Mouse (Mus musculus) T-helper 17 cell (primary cell): Measurements from ENCODE around the gene Npr2.
"Not testable (repeated sequence)": the region's sequence is repeated elsewhere in the genome, so short reads cannot be mapped to it uniquely, and the experiment has no call there.

Experiments used
- in situ Hi-C, 2 experiments: fragments of 300-600 bp; cut with MboI, MseI; formaldehyde crosslinking; loops; 1 replicate in 1 of 2; 2 replicates in 1 of 2; pipeline ENCODE4 v1.15.1; 2025; ENCODE audit warnings: high pct_unique_total_duplicates in 2 of 2

Gene Npr2

DNA sequence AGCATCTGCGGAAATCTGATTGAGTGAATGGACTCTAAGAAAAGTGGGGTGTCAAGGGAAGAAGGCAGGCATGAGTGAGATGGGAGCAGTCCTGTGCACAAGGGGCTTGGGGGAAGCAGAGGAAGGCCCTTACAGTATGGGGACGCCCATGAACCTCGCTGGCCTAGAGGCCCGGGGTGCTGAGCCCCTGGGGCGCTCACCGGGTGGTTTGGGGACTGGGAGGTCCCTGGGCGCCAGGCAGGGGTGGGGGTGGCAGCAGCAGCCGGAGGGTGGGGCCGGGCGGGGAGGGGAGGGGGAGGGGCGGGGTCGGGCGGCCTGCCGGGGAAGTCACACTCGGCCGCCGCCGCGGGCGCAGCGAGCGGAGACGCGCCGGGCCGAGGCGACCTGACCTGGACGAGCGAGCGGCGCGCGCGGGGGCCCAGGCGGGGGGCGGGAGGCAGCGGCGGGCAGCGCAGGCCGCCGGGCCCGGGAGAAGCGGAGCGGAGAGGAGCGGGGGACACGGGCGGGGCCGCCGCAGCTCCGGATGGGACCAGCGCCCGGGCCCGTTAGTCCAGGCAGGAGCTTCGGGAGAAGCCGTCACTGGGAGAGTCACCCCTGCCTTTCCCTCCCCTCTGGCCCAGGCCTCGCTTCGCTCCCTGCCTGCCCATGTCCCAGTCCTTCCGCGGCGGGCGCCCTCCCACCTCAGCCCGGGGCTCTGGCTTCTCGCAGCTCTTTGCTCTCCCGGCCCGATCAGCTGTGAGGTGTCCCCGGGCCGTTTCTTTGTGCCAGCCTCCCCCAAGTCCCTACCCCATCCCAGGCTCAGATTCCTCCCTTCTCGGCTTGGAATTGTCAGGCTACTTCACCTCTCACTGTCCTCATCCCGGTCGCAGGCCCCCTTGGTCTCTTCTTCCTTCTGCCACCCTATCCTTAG lies at the start of gene Npr2:
Gene Npr2, plus strand, starts transcription at position 890 of the 910 bp plus-strand sequence.
- in situ Hi-C loops, result loop anchor here (5.0 kb wide), 1 partner anchor 76 kb away; no protein-coding TSS in a partner anchor

DNA sequence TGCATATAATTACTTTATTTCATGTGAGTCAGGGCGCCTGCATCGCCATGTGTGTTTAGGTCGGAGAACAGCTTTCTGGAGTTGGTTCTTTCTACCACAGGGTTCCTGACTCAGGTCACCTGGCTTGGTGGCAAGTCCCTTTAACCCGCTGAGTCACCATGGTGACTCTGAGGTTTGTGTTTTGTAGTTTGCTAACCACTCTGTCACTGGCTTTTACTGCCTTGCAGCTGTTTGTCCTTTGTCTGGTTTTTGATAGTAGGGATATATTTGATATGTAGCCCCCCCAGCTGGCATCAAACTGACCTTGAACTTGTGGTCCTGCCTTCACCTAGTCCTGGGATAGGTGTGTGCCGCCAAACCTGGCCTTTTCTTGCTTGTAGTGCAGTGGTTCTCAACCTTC lies 49.5 kb upstream of the Npr2 start:
- in situ Hi-C loops, result no loop called here

DNA sequence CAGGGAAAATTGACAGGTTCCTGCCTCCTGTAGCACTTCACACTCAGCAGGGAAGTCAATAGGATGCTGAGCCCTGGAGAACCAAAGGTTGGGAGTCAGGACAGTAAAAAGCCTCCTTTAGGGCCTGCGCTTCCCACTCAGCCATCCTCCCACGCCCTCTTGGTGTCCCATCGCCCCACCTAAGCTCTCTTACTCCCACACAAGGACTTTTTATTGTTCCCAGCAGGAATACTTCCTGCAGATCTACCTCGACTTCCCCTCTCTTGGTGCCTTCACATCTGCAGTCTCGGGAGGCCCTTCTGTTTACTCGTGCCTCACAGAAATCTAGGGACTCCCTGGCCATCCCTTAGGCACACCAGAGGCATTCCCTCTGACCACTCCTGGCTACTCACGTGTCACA lies 48.3 kb upstream of the Npr2 start:
- in situ Hi-C loops, result no loop called here

DNA sequence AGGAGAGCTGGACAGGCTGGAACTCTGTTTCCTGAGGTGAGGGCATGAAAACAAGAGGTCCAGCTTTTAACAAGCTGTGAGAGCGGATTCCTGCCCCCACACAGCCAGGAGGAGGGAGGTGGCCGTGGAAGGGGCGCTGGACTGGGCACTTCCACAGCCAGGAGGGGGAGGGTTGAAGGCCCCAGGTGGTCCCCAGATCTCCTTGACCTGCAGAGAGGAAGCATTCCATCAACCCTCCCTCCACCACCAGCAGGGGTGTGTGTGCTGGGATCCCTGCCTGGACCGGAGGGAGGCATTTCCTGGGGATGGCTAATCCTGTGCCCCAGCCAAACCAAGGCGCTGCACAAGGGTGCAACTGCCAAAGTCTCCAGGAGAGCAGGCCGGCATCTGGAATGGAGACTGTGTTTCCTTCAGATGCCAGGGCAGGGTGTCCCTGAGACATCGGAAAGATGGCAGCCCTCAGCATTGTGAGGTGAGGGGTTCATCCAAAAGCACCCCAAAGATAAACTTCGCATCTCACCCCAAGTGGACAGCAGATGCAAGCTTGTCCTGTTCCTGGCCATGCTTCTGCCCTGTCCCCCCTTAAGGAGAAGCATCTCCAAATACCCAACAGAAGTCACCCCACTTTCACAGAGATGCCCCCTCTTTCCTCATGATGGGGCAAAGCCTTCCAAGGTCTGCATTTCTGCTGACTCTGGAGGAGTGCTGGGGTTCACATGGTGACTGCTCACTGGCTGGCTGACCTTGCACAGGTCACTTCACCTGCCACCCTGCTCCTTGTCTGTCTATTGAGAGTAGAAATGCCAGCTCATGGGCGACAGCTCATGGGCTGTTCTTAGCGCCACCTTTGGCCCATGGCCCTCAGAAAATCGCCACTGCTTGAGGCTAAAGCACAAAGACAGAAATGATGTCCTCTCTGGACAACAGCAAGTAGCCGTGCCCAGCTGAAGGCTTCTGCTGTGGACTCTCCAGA lies 47.0 kb upstream of the Npr2 start, which contains the start of gene Msmp:
Gene Msmp, minus strand, starts transcription at position 51 of the 973 bp plus-strand sequence.
- in situ Hi-C loops, result no loop called here

DNA sequence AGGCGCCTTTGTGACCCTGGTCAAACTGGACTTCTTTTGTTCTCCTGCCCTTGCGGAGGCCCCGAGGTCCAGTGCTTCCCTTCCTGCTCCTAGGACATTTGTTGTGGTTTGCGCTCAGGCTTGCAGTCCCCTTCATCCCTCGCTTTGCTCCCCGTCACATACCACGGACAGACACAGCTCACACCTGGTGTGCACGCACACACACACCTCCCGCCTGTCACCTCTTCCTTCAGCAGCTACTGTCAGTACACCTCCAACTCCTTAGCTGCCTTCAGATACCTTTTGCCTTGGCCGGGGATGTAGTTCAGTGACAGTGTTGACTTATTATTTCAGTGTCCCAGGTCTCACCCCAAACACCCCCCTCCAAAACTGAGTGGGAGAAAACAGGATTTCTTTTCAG lies 46.1 kb upstream of the Npr2 start:
- in situ Hi-C loops, result no loop called here

DNA sequence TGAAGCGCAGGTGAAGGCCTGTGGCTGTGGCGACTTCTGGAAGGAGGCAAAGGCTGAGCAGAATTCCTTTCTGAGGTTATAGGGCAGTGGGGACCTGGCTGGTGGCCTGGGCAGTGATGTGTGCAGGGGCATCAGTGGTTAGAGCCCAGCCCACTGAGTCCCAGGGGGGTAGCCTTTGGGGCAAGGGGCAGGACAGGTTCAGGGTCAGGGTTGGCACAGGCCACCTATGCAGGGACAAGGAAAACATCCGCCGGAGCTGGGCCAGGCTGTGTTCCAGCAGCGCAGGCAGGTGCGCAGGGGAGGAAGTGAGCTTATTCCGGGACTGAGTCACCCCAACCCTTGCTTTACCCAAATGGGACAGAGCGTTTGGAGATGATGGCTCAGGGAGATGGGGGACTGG lies 45.3 kb upstream of the Npr2 start:
- in situ Hi-C loops, result no loop called here

DNA sequence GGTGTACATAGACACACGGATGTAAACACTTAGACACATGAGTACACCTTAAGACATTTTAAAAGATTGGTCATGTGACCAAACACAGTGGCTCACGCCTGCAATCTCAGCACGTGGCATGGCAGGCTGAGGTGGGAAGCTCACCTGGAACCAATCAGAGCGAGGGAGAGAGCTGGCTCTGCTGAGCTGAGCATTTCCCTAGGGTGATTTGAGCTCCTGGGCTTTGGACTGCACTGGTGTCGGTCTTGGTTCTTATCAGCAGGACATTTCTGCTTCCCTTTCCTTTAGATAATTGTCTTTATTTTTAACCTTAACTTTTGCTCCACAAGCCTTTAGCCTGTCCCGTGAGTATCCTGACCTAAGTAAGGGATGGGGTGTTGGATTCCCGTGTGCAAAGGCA lies 44.1 kb upstream of the Npr2 start:
- in situ Hi-C loops, result no loop called here

DNA sequence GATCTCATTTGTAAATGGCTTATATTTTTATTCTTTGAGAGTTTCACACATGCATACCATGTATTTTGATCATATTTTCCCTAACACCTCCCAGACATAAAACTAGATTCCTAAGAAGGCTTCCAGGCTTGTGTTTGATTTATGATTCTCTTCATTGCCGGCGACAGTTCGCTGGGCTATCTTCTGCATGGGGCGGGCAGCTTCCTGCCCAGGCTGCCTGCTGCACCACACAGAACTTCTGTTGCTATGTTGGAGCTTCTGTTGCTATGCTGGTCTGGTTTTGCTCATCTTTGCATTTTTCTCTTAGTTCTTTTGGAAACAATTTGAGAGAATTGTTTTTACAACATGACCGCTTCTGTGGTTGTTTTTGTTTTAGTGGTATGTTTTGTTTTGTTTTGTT lies 40.2 kb upstream of the Npr2 start:
- in situ Hi-C loops, result no loop called here

DNA sequence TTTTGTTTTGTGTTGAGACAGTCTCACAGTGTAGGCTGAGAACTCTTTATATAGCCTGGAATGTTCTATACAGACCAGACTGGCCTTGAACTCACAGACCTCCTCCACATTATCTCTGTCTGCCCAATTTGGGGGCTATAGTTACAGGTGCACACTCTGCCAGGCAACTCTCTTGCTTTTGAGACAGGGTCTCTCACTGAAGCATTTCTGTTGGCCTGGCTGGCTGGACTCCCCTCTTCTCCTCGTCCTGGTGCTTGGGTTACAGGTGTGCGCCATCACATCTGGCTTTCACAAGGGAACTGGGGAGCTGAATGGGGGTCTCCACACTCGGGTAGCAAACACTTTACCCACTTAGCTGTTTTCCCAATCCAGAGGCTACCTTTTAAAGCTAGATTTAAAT lies 39.8 kb upstream of the Npr2 start:
- in situ Hi-C loops, result no loop called here

DNA sequence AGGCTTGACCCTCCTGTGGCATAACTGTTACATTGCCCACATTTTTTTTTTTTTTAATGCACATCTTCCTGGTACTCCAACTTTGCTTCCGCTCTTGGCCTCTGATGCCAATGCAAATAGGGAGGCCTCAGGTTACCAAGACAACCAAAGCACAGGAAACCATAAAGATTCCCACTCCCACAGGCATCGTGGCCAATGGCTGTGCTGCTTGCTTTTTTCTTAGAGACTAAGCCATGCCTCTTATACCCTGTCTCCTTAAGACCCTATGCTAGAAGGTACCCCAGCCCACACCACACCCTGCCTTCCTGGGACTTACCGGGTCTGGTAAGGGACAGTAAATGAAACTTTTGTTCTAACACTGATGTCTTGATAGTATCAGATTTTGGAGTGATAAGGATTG lies 38.3 kb upstream of the Npr2 start:
- in situ Hi-C loops, result no loop called here

DNA sequence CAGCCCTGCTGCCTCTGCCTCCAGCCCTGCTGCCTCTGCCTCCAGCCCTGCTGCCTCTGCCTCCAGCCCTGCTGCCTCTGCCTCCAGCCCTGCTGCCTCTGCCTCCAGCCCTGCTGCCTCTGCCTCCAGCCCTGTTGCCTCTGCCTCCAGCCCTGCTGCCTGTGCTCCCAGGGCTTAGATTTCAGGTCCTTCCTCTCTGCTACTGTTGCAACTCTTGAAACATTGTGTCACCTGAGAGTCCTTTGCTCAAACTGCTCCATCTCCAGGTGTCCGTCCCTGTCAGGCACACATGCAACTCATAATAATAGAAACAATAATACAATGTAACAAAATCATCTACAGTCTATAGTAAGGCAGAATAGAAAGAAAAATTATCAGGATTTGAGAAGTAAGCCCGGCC lies 35.1 kb upstream of the Npr2 start:
- in situ Hi-C loops, result not testable (repeated sequence)

DNA sequence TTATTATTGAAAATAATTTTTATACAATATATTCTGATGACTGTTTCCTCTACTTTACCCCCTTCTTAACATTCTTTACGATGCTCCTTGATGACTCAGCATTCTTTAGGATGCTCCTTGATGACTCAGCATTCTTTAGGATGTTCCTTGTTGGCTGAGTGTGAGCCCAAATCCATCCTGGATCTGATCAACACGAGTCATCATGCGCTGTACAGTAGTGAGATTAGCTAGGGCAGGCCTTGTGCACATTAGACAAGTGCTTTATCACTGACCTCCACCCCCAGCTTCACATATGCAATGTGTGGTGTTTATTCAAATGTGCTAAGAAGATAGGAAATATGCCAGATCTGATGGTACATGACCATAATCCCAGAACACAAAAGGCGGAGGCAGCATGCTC lies 33.5 kb upstream of the Npr2 start:
- in situ Hi-C loops, result no loop called here

DNA sequence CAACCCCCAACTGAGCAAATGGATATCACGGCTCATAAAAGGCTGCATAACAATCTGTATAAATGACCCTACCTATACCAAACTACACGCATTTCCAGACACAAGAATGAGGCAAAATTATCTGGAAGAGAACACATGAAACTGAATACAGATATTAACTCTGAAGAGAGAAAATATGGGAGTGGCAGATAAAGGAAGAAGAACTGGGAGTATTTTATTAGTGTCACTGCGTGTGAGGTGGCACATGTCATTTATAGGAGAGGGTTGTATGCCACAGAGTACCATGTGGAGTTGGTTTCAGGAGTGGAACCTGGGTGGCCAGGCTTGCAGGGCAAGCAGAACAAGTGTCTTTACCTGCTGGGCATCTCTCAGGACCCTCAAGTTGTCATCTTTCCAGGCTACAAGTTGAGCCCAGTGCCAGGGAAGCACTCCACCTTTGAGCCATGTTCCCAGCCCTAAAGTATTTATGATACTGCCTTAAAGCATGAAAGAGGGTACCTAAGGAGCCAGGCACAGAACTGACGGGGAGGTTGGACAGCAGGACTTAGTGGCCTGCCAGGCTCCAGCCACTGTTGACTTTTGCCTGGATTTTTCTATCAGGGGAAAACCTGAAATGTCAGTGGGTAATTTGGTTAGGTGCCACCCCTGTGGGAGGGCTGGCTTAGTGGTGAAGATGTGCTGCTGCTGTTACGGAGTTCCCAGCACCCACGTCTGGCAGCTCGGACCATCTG lies 32.9 kb upstream of the Npr2 start:
- in situ Hi-C loops, result no loop called here

DNA sequence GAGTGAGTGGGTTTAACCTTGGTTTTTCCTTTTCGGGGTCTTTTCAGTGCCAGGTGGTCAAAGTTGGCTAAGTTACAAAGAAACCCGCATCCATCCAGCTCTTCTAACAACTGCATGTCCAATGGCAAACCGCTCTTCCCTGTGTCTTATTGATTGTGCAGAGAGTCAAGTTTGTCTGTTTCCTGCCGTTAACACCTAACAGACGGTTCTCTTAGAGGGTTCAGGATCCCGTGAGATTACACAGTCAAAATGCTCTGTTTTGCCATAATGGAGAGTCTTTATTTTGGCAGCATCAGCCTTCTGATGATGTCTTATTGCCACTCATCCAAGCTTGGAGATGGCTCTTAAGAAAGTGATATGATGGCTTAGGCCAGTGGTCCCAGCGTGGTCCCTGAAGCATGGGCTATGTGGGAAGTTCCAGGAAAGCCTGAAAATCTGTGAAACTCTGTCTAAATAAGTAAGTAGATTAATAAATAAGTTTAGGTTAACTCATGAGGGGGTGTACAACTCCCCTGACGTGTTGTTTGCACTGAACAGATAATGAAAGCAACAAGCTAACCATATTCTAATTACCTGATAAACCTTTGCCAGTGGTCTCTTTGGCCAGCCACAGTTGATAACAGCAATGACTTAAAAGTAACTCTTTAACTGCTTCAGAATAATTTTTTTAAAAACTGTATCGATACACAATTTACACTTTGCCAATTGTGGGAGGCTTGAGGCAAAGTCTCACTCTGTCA lies 31.4 kb upstream of the Npr2 start:
- in situ Hi-C loops, result loop anchor here in 1 of 2 experiments (25.0 kb wide), 1 partner anchor 1288 kb away; the partner anchor contains the start of gene Fam205a3

DNA sequence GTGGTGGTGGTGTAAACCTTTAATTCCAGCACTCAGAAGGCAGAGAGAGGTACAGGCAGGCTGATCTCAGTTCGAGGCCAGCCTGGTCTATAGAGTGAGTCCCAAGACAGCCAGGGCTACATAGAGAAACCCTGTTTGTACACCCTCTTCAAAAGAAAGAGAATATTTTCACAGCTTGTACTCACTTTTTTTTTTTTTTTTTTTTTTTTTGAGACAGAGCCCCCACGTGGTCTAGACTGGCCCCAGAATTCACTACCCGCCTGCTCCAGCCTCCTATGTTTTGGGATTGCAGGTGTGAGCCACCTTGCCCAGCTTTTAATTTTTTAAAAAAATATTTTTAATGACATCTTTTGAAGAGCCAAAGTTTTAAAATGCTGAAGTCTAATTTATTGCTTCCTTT lies 27.6 kb upstream of the Npr2 start:
- in situ Hi-C loops, result loop anchor here in 1 of 2 experiments (25.0 kb wide), 1 partner anchor 1292 kb away; the partner anchor contains the start of gene Fam205a3

DNA sequence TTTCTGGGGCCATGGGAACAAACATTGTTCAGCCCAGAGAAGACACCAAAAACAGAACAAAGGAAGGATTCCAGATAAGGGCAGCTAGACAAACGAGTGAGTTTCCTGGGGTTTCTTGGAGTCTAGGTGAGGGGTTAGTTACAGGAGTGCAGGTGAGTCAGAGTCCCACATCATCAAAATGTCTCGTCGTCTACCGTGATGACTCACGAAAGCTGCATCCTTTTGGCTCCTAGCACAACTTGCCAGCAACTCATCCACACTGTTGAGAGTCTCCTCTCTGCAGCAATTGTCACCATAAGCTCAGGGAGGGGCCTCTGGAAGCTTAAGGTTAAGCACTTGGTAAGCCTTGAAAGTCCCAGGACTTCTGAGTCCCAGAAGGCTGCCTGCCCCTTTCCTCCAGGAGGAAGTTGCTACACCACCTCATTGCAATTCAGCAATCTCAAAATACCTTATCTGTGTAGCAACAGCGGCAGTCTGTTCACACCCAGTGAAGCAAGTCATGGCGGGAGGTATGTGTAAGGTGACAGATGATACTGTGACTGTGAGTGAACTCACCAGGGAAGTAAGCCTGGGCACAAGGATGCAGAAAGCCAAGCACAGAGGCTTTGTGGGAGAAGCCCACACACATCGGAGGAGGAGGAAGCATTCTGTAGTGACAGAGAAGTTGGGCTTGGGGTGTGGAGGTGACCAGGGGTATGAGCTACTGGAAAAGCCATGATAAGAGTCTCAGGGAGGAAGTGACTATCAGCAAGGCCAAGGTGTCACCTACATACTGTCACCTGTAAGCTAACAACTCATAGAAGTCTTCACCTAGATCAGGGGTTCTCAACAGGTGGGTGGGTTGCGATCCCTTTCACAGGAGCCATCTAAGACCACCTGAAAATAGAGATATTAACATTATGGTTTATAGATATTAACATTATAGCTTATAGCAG lies 26.7 kb upstream of the Npr2 start:
- in situ Hi-C loops, result loop anchor here in 1 of 2 experiments (25.0 kb wide), 1 partner anchor 1293 kb away; the partner anchor contains the start of gene Fam205a3

DNA sequence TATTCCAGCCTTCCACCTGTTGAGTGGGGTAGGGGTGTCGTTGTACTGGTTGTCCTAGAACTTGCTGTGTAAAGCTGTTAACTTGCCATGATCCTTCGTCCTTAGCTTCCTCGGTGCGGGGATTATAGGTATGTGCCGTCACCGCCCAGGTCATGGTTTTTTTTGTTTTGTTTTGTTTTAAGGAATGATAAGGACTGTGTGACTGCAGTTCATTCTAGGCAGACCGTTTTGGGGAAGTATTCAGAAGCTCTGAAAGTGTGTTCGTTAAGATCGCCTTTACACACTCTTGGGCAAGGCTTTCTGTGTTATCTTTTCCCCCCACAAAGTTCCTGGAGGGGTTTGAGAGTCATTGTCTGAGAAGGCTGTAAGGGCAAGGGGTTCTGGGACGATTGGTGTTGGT lies 19.2 kb upstream of the Npr2 start:
- in situ Hi-C loops, result loop anchor here in 1 of 2 experiments (25.0 kb wide), 1 partner anchor 1300 kb away; the partner anchor contains the start of gene Fam205a3

DNA sequence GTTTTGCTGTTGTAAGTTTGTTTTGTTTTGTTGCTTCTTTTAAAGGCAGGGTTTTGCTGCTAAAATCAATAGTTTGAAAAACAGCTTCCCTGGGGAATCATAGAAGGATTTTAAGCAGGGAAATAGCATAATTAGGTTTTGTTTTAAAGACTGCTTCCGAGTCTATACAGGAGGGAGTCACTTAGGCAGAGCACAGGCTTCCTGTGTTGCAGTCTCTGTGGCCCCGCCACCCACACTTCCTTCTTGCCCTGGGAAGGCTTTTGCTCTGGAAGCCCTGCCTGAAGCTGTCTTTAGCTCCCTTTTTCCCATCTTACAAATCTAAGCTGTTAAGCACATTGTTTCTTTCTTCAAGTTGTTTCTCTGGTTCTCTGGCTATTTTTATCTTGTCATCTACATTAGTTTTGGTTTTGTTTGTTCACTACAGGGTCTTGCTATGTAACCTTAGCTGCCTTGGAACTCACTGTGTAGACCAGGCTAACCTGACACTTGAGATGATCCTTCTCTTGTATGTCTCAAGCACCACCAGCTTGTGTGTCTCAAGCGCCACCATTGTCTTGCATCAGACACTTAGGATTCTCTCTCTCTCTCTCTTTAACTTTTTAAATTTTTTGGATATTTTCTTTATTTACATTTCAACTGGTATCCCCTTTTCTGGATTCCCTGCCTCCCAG lies 18.5 kb upstream of the Npr2 start:
- in situ Hi-C loops, result loop anchor here in 1 of 2 experiments (25.0 kb wide), 1 partner anchor 1301 kb away; the partner anchor contains the start of gene Fam205a3
